Mouse (Mus musculus) limb, embryonic 10.5 days (tissue): ENCODE results near the gene Nags. TPM values are rescaled to one million over a fixed set of nuclear protein-coding genes. Genes with fewer than 3 reads are reported as not detected.

Experiments used
- DNase-seq: peaks from one replicate; pipeline ENCODE4 v3.0.0-alpha.2; 2017; ENCODE audit warnings: low spot score
- H3K27ac ChIP-seq: fragments of 300-500 bp; sonication (generic); 2 replicates; pipeline ENCODE4 v1.5.1; 2016; ENCODE audit warnings: mild to moderate bottlenecking
- H3K27me3 ChIP-seq: fragments of 300-500 bp; sonication (generic); 2 replicates; pipeline ENCODE4 v1.6.1; 2016; ENCODE audit warnings: low read depth, mild to moderate bottlenecking; ENCODE audit not compliant: poor library complexity, severe bottlenecking
- H3K36me3 ChIP-seq: fragments of 300-500 bp; sonication (generic); 2 replicates; pipeline ENCODE4 v1.6.1; 2016; ENCODE audit warnings: mild to moderate bottlenecking, moderate library complexity
- H3K4me1 ChIP-seq: fragments of 300-500 bp; sonication (generic); 2 replicates; pipeline ENCODE4 v1.6.1; 2016
- H3K4me3 ChIP-seq: fragments of 300-500 bp; sonication (generic); 2 replicates; pipeline ENCODE4 v1.5.1; 2016; ENCODE audit warnings: mild to moderate bottlenecking, moderate library complexity
- H3K9me3 ChIP-seq: fragments of 300-500 bp; sonication (generic); replicated peaks from 2 replicates; pipeline ENCODE4 v1.6.1; 2016; ENCODE audit warnings: mild to moderate bottlenecking
- WGBS: fragments of 180-500 bp; shearing (Covaris S2); methylation state at CpG from one replicate; pipeline ENCODE4 v1.1.7; 2016; 5-methylcytosine and 5-hydroxymethylcytosine counted together
- polyA plus RNA-seq: library from polyadenylated mRNA; unstranded; fragments of >200 nt; fragmentation: Nextera tagmentation; extraction: Ambion mirVana; gene quantifications from 2 replicates; pipeline ENCODE4 v1.2.1, GENCODE M21; 2016

Gene Nags
- polyA plus RNA-seq: 0.09 and 0.20 TPM in 2 replicates

GRCm38 (mm10) chr11:102145471-102146001 lies at the start of gene Nags:
TSS of gene Nags (plus strand) at chr11:102145513.
- no peaks in the 10 kb centered on the region for H3K36me3 ChIP-seq
- 2% methylated on average over 50 of the region's 50 CpGs for WGBS
- DNase-seq: peak; percentile 65
- H3K4me1 ChIP-seq: peaks cover 30% of the 10 kb centered on the region
- H3K27me3 ChIP-seq: peaks cover 82% of the 10 kb centered on the region
- H3K9me3 ChIP-seq: no peaks in the 10 kb centered on the region
- H3K4me3 ChIP-seq: peak within 1 kb of the TSS; percentile 48
- peak within 1 kb of the TSS; percentile 19 for H3K27ac ChIP-seq

GRCm38 (mm10) chr11:102095676-102096075 lies 49.6 kb upstream of the Nags start:
- Histone ChIP-seq H3K9me3 (no peaks in the 10 kb centered on the region), H3K27me3 (peaks cover 37% of the 10 kb centered on the region), H3K27ac (peak overlapping the region; percentile 71; the same call in 1 of the 2 replicates), H3K4me1 (peaks cover 21% of the 10 kb centered on the region), H3K36me3 (no peaks in the 10 kb centered on the region), H3K4me3 (no peak overlapping the region)
- 78% methylated on average over 3 of the region's 3 CpGs for WGBS
- no peak for DNase-seq

GRCm38 (mm10) chr11:102096446-102096845 lies 48.9 kb upstream of the Nags start:
- peak overlapping the region; percentile 40 for H3K4me3 ChIP-seq
- H3K27me3 ChIP-seq: peaks cover 44% of the 10 kb centered on the region
- H3K36me3 ChIP-seq: no peaks in the 10 kb centered on the region
- 78% methylated on average over 5 of the region's 5 CpGs for WGBS
- DNase-seq: no peak
- H3K9me3 ChIP-seq: no peaks in the 10 kb centered on the region
- peaks cover 21% of the 10 kb centered on the region for H3K4me1 ChIP-seq
- H3K27ac ChIP-seq: peak overlapping the region; percentile 71

- peak; percentile 97 for DNase-seq
- Histone ChIP-seq H3K27ac (peak overlapping the region; percentile 71), H3K4me3 (peak overlapping the region; percentile 40), H3K9me3 (no peaks in the 10 kb centered on the region), H3K4me1 (peaks cover 22% of the 10 kb centered on the region), H3K36me3 (no peaks in the 10 kb centered on the region), H3K27me3 (peaks cover 49% of the 10 kb centered on the region)
- WGBS: 6% methylated on average over 18 of the region's 18 CpGs
These were observed 48.4 kb upstream of the Nags start for GRCm38 (mm10) chr11:102096887-102097391.

- 83% methylated on average over 4 of the region's 4 CpGs for WGBS
- H3K9me3 ChIP-seq: no peaks in the 10 kb centered on the region
- peaks cover 25% of the 10 kb centered on the region for H3K4me1 ChIP-seq
- DNase-seq: no peak
- H3K27me3 ChIP-seq: peaks cover 84% of the 10 kb centered on the region
- no peak within 1 kb of the TSS for H3K27ac ChIP-seq
- no peaks in the 10 kb centered on the region for H3K36me3 ChIP-seq
- H3K4me3 ChIP-seq: 0 out of 2 replicates have a peak within 1 kb of the TSS, but pooled peaks have one; percentile 9
These were observed 44.1 kb upstream of the Nags start, which contains the start of gene Ppy for GRCm38 (mm10) chr11:102101219-102101618. TSS of gene Ppy (minus strand) at chr11:102101319.

- Histone ChIP-seq H3K4me3 (0 out of 2 replicates have a peak overlapping the region, but pooled peaks have one; percentile 9), H3K9me3 (no peaks in the 10 kb centered on the region), H3K36me3 (no peaks in the 10 kb centered on the region), H3K4me1 (peaks cover 19% of the 10 kb centered on the region), H3K27me3 (peaks cover 93% of the 10 kb centered on the region), H3K27ac (no peak overlapping the region)
- peak; percentile 90 for DNase-seq
- 20% methylated on average over 17 of the region's 17 CpGs for WGBS
These were observed 42.6 kb upstream of the Nags start for GRCm38 (mm10) chr11:102102485-102103258.

- Histone ChIP-seq H3K36me3 (no peaks in the 10 kb centered on the region), H3K27ac (no peak overlapping the region), H3K27me3 (peaks cover 86% of the 10 kb centered on the region), H3K4me3 (peak overlapping the region; percentile 20; the same call in 1 of the 2 replicates), H3K4me1 (peaks cover 20% of the 10 kb centered on the region), H3K9me3 (no peaks in the 10 kb centered on the region)
- DNase-seq: no peak
- 1% methylated on average over 21 of the region's 21 CpGs for WGBS
These were observed 38.4 kb upstream of the Nags start for GRCm38 (mm10) chr11:102106911-102107310.

- peaks cover 12% of the 10 kb centered on the region for H3K4me1 ChIP-seq
- H3K36me3 ChIP-seq: no peaks in the 10 kb centered on the region
- DNase-seq: no peak
- 18% methylated on average over 9 of the region's 9 CpGs for WGBS
- peak within 1 kb of the TSS; percentile 20; the same call in 1 of the 2 replicates for H3K4me3 ChIP-seq
- no peak within 1 kb of the TSS for H3K27ac ChIP-seq
- H3K27me3 ChIP-seq: peaks cover 83% of the 10 kb centered on the region
- no peaks in the 10 kb centered on the region for H3K9me3 ChIP-seq
These were observed 37.6 kb upstream of the Nags start, which contains the start of gene Pyy for GRCm38 (mm10) chr11:102107732-102108131. TSS of gene Pyy (minus strand) at chr11:102107832.

GRCm38 (mm10) chr11:102111576-102111975 lies 33.7 kb upstream of the Nags start:
- no peak for DNase-seq
- H3K4me3 ChIP-seq: no peak overlapping the region
- no peaks in the 10 kb centered on the region for H3K9me3 ChIP-seq
- peaks cover 56% of the 10 kb centered on the region for H3K27me3 ChIP-seq
- no peak overlapping the region for H3K27ac ChIP-seq
- H3K36me3 ChIP-seq: no peaks in the 10 kb centered on the region
- H3K4me1 ChIP-seq: peaks cover 11% of the 10 kb centered on the region
- WGBS: 87% methylated on average over 5 of the region's 5 CpGs

GRCm38 (mm10) chr11:102116241-102116640 lies 29.1 kb upstream of the Nags start:
- Histone ChIP-seq H3K36me3 (no peaks in the 10 kb centered on the region), H3K27ac (no peak overlapping the region), H3K27me3 (peaks cover 11% of the 10 kb centered on the region), H3K9me3 (no peaks in the 10 kb centered on the region), H3K4me1 (no peaks in the 10 kb centered on the region), H3K4me3 (no peak overlapping the region)
- no peak for DNase-seq
- 72% methylated on average over 8 of the region's 8 CpGs for WGBS

- no peak overlapping the region for H3K4me3 ChIP-seq
- peaks cover 10% of the 10 kb centered on the region for H3K27me3 ChIP-seq
- 82% methylated on average over 6 of the region's 6 CpGs for WGBS
- H3K27ac ChIP-seq: no peak overlapping the region
- no peaks in the 10 kb centered on the region for H3K4me1 ChIP-seq
- no peak for DNase-seq
- H3K36me3 ChIP-seq: no peaks in the 10 kb centered on the region
- H3K9me3 ChIP-seq: no peaks in the 10 kb centered on the region
These were observed 27.9 kb upstream of the Nags start for GRCm38 (mm10) chr11:102117386-102117785.

GRCm38 (mm10) chr11:102134516-102134915 lies 10.8 kb upstream of the Nags start:
- no peaks in the 10 kb centered on the region for H3K9me3 ChIP-seq
- WGBS: 42% methylated on average over 4 of the region's 4 CpGs
- no peak overlapping the region for H3K4me3 ChIP-seq
- H3K4me1 ChIP-seq: peaks cover 25% of the 10 kb centered on the region
- peaks cover 41% of the 10 kb centered on the region for H3K27me3 ChIP-seq
- no peak overlapping the region for H3K27ac ChIP-seq
- no peaks in the 10 kb centered on the region for H3K36me3 ChIP-seq
- no peak for DNase-seq
